Mouse (Mus musculus): ENCODE data around the gene Atp5g1.

GRCm38 (mm10) chr11:96049939-96050338 is 25.5 kb downstream of the Atp5g1 start:
- TF ChIP-seq TAL1 (IDR thresholded peaks at IDR 0.05; ENCODE audit: low read length) (no peak), GATA1 (IDR thresholded peaks at IDR 0.05; ENCODE audit: low read length) (no peak)

Data from erythroblast, embryonic 14.5 days (primary cell).